Mouse (Mus musculus): ENCODE measurements around the gene Pde4b.
"Not testable (repeated sequence)": the region's sequence is repeated elsewhere in the genome, so short reads cannot be mapped to it uniquely, and the experiment has no call there.

- TF ChIP-seq CTCF, EP300 (IDR thresholded peaks at IDR 0.05): not testable (repeated sequence)
Measured at GRCm38 (mm10) chr4:102049368-102049767, 38.0 kb upstream of the Pde4b start.

Data from lung, postnatal 0 days (tissue).